Mouse (Mus musculus) neural tube, embryonic 11.5 days (tissue): ENCODE results near the gene Unc13b. TPM values are rescaled to one million over a fixed set of nuclear protein-coding genes. Genes with fewer than 3 reads are reported as not detected.
A peak's percentile ranks its signal among the peaks of the same experiment; 100 is the strongest.

Experiments
- ATAC-seq: fragments of 200-750 bp; cut with Nextera tagmentation; 2 replicates; pipeline ENCODE4 v1.8.0; 2017; ENCODE audit warnings: moderate number of reproducible peaks, mild to moderate bottlenecking, moderate TSS enrichment, moderate library complexity; ENCODE audit not compliant: insufficient read depth, low FRiP score, low TSS enrichment
- DNase-seq: peaks from one replicate; pipeline ENCODE4 v3.0.0-alpha.2; 2015; ENCODE audit warnings: low spot score
- H3K27ac ChIP-seq: fragments of 300-500 bp; sonication (generic); 2 replicates; pipeline ENCODE4 v1.5.1; 2014; ENCODE audit warnings: low read depth, mild to moderate bottlenecking, low read length
- H3K27me3 ChIP-seq: fragments of 300-500 bp; sonication (generic); 2 replicates; pipeline ENCODE4 v1.6.1; 2014; ENCODE audit warnings: mild to moderate bottlenecking, low read length, mixed read lengths; ENCODE audit not compliant: control insufficient read depth, insufficient read depth
- H3K36me3 ChIP-seq: fragments of 300-500 bp; sonication (generic); 2 replicates; pipeline ENCODE4 v1.6.1; 2014; ENCODE audit warnings: mild to moderate bottlenecking, low read length, moderate library complexity, mixed read lengths; ENCODE audit not compliant: control insufficient read depth, insufficient read depth
- H3K4me1 ChIP-seq: fragments of 300-500 bp; sonication (generic); 2 replicates; pipeline ENCODE4 v1.6.1; 2014; ENCODE audit warnings: low read length, mixed read lengths; ENCODE audit not compliant: control insufficient read depth, insufficient read depth
- H3K4me2 ChIP-seq: fragments of 300-500 bp; sonication (generic); 2 replicates; pipeline ENCODE4 v1.6.1; 2014; ENCODE audit warnings: low read depth, mild to moderate bottlenecking, moderate library complexity
- H3K4me3 ChIP-seq: fragments of 300-500 bp; sonication (generic); 2 replicates; pipeline ENCODE4 v1.5.1; 2014; ENCODE audit warnings: low read depth, low read length
- H3K9ac ChIP-seq: fragments of 300-500 bp; sonication (generic); 2 replicates; pipeline ENCODE4 v1.6.1; 2014; ENCODE audit warnings: mild to moderate bottlenecking, low read length
- H3K9me3 ChIP-seq: fragments of 300-500 bp; sonication (generic); 2 replicates; pipeline ENCODE4 v1.6.1; 2016; ENCODE audit warnings: low read length; ENCODE audit not compliant: control insufficient read depth
- WGBS: fragments of 180-500 bp; shearing (Covaris S2); extraction: QIAGEN DNeasy Blood & Tissue Kit; methylation state at CpG from one replicate; pipeline ENCODE4 v1.1.7; 2014; 5-methylcytosine and 5-hydroxymethylcytosine counted together
- polyA plus RNA-seq: library from polyadenylated mRNA; unstranded; fragments of >200 nt; fragmentation: Nextera tagmentation; extraction: Ambion mirVana; gene quantifications from 2 replicates; pipeline ENCODE4 v1.2.1, GENCODE M21; 2014

Unc13b gene
- polyA plus RNA-seq, 1 experiment from 2014 or later = 18.9 TPM

DNA sequence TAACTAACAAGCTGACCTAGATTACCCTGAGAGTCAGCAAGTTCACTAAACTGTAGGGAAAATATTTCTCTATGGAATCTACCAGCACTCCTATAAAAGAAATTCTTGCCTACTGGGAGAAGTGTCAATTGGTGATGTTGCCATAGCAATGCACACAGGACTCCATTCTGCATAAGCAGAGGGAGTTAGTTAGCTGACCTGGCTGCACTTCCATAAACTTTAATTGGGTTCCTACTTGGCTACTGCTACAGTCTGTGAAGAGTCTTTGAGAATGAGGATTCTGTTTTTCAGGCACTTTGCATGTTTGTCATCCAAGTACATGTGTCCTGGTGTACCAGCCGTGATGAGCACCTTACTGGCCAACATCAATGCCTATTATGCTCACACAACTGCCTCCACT lies 182.0 kb downstream of the Unc13b start:
- Histone ChIP-seq H3K27ac (no peak overlapping the region), H3K36me3 (0 out of 2 replicates have a peak, but pooled peaks cover 2% of the 10 kb centered on the region), H3K4me3 (no peak overlapping the region), H3K9me3 (no peaks in the 10 kb centered on the region), H3K4me2 (no peak overlapping the region), H3K27me3 (no peaks in the 10 kb centered on the region), H3K4me1 (no peaks in the 10 kb centered on the region), H3K9ac (no peak overlapping the region)
- WGBS = 54% methylated on average over 1 of the region's 1 CpGs
- ATAC-seq = no peak
- no peak for DNase-seq

DNA sequence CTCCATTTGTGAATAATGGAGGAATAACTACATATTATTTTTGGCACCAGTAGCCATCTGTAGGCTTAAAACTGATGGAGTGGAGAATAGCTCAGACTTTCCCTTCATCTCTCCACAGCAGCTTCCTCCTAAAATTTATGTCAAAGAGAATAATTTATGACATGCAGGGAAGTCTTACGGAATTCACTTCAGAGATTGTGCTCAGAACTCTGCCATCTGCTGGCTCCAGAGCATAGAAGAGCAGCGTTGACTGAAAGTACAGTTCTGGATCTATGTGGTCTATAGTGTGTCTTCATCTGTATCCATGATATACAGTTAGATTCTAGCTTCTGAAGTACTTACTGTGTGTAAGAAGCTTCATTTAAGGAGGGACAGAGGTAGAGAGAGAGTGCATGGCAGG lies 185.3 kb downstream of the Unc13b start:
- ATAC-seq (no peak), DNase-seq (no peak)
- Histone ChIP-seq H3K4me3 (no peak overlapping the region), H3K36me3 (0 out of 2 replicates have a peak, but pooled peaks cover 2% of the 10 kb centered on the region), H3K9ac (no peak overlapping the region), H3K4me2 (no peak overlapping the region), H3K27ac (no peak overlapping the region), H3K27me3 (no peaks in the 10 kb centered on the region), H3K4me1 (peaks cover 7% of the 10 kb centered on the region), H3K9me3 (no peaks in the 10 kb centered on the region)
- 55% methylated on average over 2 of the region's 2 CpGs for WGBS

DNA sequence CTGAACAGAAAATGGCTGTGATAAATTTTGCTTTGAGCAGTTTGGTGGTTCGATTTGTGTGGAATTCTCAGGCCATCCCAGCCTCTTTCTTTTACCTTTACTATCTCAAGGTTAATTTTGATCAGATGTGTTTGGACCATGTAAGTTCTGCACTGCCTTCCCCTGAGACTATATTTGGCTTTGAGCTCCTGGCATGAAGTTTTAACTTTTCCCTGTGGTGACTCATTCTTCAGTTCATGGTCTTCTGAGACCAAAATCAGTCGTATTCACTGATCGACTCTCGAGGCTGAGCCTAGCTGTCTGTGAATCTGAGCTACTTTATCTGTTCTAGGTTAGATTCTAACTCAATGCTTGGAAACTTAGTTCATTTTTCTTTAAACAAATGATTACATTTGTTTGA lies 187.0 kb downstream of the Unc13b start:
- H3K4me3 ChIP-seq = no peak overlapping the region
- H3K4me2 ChIP-seq = no peak overlapping the region
- ATAC-seq (no peak), DNase-seq (no peak)
- no peaks in the 10 kb centered on the region for H3K36me3 ChIP-seq
- no peak overlapping the region for H3K27ac ChIP-seq
- 91% methylated on average over 4 of the region's 4 CpGs for WGBS
- H3K9me3 ChIP-seq = no peaks in the 10 kb centered on the region
- H3K27me3 ChIP-seq = no peaks in the 10 kb centered on the region
- peaks cover 7% of the 10 kb centered on the region for H3K4me1 ChIP-seq
- H3K9ac ChIP-seq = no peak overlapping the region

DNA sequence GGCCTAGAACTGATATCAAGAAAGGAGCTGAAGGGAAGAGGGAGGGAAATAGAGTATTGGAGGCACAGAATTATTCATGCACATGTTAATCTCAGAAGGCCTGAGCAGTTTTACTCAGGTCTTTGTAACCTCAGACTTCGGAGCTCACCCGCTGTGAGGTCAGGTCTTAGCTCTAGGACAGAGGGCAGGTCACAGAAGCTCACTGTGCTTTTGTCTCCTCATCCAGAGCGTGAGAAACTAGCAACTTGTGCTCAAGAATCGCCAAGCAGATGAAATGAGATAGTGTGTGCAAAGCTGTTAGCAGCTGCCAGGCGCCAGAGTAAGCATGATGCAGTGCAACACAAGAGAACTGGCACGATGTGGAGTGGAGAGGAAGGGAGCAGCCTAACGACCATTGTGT lies 189.3 kb downstream of the Unc13b start:
- no peak overlapping the region for H3K27ac ChIP-seq
- 34% methylated on average over 7 of the region's 7 CpGs for WGBS
- no peaks in the 10 kb centered on the region for H3K9me3 ChIP-seq
- no peaks in the 10 kb centered on the region for H3K36me3 ChIP-seq
- no peak overlapping the region for H3K9ac ChIP-seq
- no peak overlapping the region for H3K4me3 ChIP-seq
- H3K27me3 ChIP-seq = no peaks in the 10 kb centered on the region
- no peak for ATAC-seq
- H3K4me2 ChIP-seq = no peak overlapping the region
- peak; percentile 28 for DNase-seq
- peaks cover 7% of the 10 kb centered on the region for H3K4me1 ChIP-seq

DNA sequence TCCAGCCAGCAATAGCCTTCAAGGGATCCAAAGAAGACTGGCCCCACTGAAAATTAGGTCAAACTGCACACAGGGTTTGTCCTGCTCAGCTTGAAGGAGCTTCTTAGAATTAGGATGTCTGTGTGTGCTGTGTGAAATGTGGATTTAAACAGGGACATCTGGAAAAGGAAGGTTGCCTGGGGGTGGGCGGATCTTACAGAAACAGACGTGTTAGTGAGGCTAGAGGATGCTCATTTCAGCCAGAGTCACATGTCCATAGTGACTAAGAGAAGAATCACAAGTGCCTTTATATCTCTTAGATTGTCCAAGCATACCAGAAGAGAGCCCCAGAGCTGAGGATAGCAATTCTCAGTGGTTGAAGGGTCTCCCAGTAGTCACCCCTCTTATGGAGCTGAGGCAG lies 190.2 kb downstream of the Unc13b start:
- no peak for DNase-seq
- Histone ChIP-seq H3K4me1 (peaks cover 7% of the 10 kb centered on the region), H3K36me3 (no peaks in the 10 kb centered on the region), H3K9ac (no peak overlapping the region), H3K27me3 (no peaks in the 10 kb centered on the region), H3K9me3 (no peaks in the 10 kb centered on the region), H3K27ac (no peak overlapping the region), H3K4me3 (no peak overlapping the region), H3K4me2 (no peak overlapping the region)
- 67% methylated on average over 2 of the region's 2 CpGs for WGBS
- no peak for ATAC-seq

DNA sequence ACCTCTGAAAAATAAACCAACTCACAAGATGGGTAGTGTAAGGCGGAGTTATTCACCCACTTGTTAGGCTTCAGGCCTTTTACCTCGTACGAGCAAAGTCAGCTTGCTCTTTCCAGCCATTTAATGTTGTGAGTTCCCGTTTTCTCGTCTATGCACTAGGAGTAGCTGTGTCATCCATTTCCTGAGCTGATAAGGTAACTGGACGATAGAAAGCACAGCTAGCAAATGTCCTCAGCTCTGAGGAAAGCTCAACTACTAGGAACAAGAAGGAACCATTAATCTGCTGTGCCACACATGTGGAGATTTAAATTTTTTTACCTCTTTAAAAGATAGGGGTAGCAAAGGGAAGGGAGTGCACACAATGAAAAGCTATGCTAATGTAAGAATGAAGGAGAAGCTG lies 192.5 kb downstream of the Unc13b start:
- peaks cover 7% of the 10 kb centered on the region for H3K4me1 ChIP-seq
- H3K4me2 ChIP-seq = no peak overlapping the region
- no peak overlapping the region for H3K27ac ChIP-seq
- no peak overlapping the region for H3K9ac ChIP-seq
- no peak for ATAC-seq
- WGBS = 84% methylated on average over 6 of the region's 6 CpGs
- no peaks in the 10 kb centered on the region for H3K36me3 ChIP-seq
- no peak overlapping the region for H3K4me3 ChIP-seq
- no peak for DNase-seq
- H3K27me3 ChIP-seq = no peaks in the 10 kb centered on the region
- no peaks in the 10 kb centered on the region for H3K9me3 ChIP-seq

DNA sequence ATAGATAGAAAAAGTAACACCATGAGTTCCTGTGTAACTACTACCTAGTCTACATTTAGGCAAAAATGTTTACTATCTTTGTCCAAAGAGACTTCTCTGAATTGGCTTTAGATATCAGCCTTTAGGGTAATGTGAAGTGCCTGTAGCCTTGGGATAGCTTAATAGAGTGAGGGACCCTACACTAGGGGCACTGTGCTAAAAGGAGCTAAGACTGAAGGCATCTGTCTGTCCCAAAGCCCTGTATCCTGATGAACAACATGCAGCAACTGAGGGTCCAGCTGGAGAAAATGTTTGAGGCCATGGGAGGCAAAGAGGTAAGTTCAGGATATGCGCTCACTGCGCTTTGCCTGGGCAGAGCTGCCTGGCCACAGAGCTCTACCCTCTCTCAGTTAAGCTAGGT lies 198.3 kb downstream of the Unc13b start:
- Histone ChIP-seq H3K4me1 (no peaks in the 10 kb centered on the region), H3K27me3 (no peaks in the 10 kb centered on the region), H3K9me3 (no peaks in the 10 kb centered on the region), H3K27ac (no peak overlapping the region), H3K36me3 (no peaks in the 10 kb centered on the region), H3K9ac (no peak overlapping the region), H3K4me3 (no peak overlapping the region), H3K4me2 (no peak overlapping the region)
- WGBS = 96% methylated on average over 2 of the region's 2 CpGs
- DNase-seq (no peak), ATAC-seq (no peak)

DNA sequence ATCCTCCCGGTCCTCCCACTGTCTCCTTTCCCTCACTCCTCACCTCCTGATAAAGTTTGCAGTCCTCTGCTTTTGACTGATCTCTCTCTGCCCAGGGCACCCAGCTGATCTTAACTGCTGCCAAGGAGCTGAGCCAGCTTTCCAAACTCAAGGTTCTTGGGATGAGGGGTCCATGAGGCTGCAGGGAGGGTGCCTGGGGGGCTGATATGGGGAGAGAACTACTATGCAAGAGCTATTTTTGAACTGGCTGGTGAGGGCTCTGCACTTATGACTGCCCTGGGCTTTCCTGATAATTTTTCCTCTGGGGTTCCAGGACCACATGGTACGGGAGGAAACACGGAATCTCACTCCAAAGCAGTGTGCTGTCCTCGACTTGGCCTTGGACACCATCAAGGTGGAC lies 199.8 kb downstream of the Unc13b start:
- no peaks in the 10 kb centered on the region for H3K9me3 ChIP-seq
- no peak overlapping the region for H3K27ac ChIP-seq
- 88% methylated on average over 4 of the region's 4 CpGs for WGBS
- no peak for DNase-seq
- H3K9ac ChIP-seq = no peak overlapping the region
- no peak overlapping the region for H3K4me2 ChIP-seq
- ATAC-seq = no peak
- H3K36me3 ChIP-seq = no peaks in the 10 kb centered on the region
- no peaks in the 10 kb centered on the region for H3K4me1 ChIP-seq
- H3K27me3 ChIP-seq = no peaks in the 10 kb centered on the region
- no peak overlapping the region for H3K4me3 ChIP-seq

DNA sequence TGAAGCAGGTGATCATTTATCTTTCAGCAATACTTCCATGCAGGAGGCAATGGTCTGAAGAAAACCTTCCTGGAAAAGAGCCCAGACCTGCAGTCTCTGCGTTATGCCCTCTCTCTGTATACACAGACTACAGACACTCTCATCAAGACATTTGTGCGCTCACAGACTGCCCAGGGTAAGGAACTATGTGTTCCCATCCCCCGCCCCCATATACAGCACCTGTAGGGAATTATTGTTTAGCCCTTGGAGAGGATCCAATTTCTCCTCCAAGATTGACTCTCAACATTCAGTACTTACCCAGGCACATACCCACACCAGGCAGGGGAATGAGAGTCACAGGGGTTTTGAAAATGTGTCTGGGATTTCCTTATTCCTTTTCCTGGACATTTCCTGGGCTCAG lies 200.7 kb downstream of the Unc13b start:
- no peak for ATAC-seq
- H3K27ac ChIP-seq = no peak overlapping the region
- no peaks in the 10 kb centered on the region for H3K36me3 ChIP-seq
- H3K4me1 ChIP-seq = no peaks in the 10 kb centered on the region
- 85% methylated on average over 3 of the region's 3 CpGs for WGBS
- no peak overlapping the region for H3K4me2 ChIP-seq
- H3K4me3 ChIP-seq = no peak overlapping the region
- H3K9ac ChIP-seq = no peak overlapping the region
- DNase-seq = no peak
- no peaks in the 10 kb centered on the region for H3K27me3 ChIP-seq
- no peaks in the 10 kb centered on the region for H3K9me3 ChIP-seq
